Mouse (Mus musculus) testis, adult 2 months (tissue): ENCODE measurements at regions not wholly inside any gene's neighbourhood (a gene's known extent, or its start where the extent isn't known, plus 50 kb on each side); places are given as distances from the start of the nearest gene placed in this dataset.

Source experiments
- CTCF ChIP-seq: fragments of 200-500 bp; IDR thresholded peaks from 2 replicates; pipeline ENCODE4 v1.5.1; 2012; ENCODE audit warnings: low read depth, mild to moderate bottlenecking, inconsistent platforms, low read length, moderate library complexity; ENCODE audit not compliant: control insufficient read depth, insufficient read depth, insufficient replicate concordance
- POLR2A ChIP-seq: fragments of 200-500 bp; IDR thresholded peaks from 2 replicates; pipeline ENCODE4 v1.6.1; 2012; ENCODE audit warnings: low read depth, mild to moderate bottlenecking, inconsistent platforms, low read length, moderate library complexity; ENCODE audit not compliant: control insufficient read depth

- TF ChIP-seq CTCF (no peak), POLR2A (no peak)
These were observed 386.6 kb upstream of the Oprm1 start for GRCm38 (mm10) chr10:6371666-6372065.
